Mouse (Mus musculus) midbrain, embryonic 10.5 days (tissue): Measurements from ENCODE around the gene Nelfe. TPM values are rescaled to one million over a fixed set of nuclear protein-coding genes. Genes with fewer than 3 reads are reported as not detected.
"Not testable (repeated sequence)": the region's sequence is repeated elsewhere in the genome, so short reads cannot be mapped to it uniquely, and the experiment has no call there.

Experiments used
- DNase-seq: peaks from one replicate; pipeline ENCODE4 v3.0.0-alpha.2; 2017; ENCODE audit warnings: low spot score
- H3K27ac ChIP-seq: fragments of 300-500 bp; sonication (generic); replicated peaks from 2 replicates; pipeline ENCODE4 v1.5.1; 2016; ENCODE audit warnings: mild to moderate bottlenecking
- H3K27me3 ChIP-seq: fragments of 300-500 bp; sonication (generic); 2 replicates; pipeline ENCODE4 v1.6.1; 2016; ENCODE audit warnings: low read depth, mild to moderate bottlenecking; ENCODE audit not compliant: poor library complexity, severe bottlenecking
- H3K36me3 ChIP-seq: fragments of 300-500 bp; sonication (generic); 2 replicates; pipeline ENCODE4 v1.6.1; 2016; ENCODE audit warnings: mild to moderate bottlenecking, moderate library complexity
- H3K4me1 ChIP-seq: fragments of 300-500 bp; sonication (generic); 2 replicates; pipeline ENCODE4 v1.6.1; 2016
- H3K4me3 ChIP-seq: fragments of 300-500 bp; sonication (generic); 2 replicates; pipeline ENCODE4 v1.5.1; 2016; ENCODE audit warnings: mild to moderate bottlenecking, moderate library complexity
- H3K9me3 ChIP-seq: fragments of 300-500 bp; sonication (generic); replicated peaks from 2 replicates; pipeline ENCODE4 v1.6.1; 2016; ENCODE audit warnings: mild to moderate bottlenecking
- WGBS: fragments of 180-500 bp; shearing (Covaris S2); methylation state at CpG from one replicate; pipeline ENCODE4 v1.1.7; 2016; 5-methylcytosine and 5-hydroxymethylcytosine counted together
- polyA plus RNA-seq: library from polyadenylated mRNA; unstranded; fragments of >200 nt; fragmentation: Nextera tagmentation; extraction: Ambion mirVana; gene quantifications from 2 replicates; pipeline ENCODE4 v1.2.1, GENCODE M21; 2016

Nelfe gene
- polyA plus RNA-seq, 1 experiment from 2014 or later: 137 TPM

GRCm38 (mm10) chr17:34814818-34815370 is 35.3 kb upstream of the Nelfe start:
- Histone ChIP-seq H3K27me3 (no peaks in the 10 kb centered on the region), H3K36me3 (no peaks in the 10 kb centered on the region), H3K4me1 (no peaks in the 10 kb centered on the region), H3K4me3 (no peak overlapping the region), H3K9me3 (no peaks in the 10 kb centered on the region), H3K27ac (no peak overlapping the region)
- no peak for DNase-seq
- 72% methylated on average over 7 of the region's 7 CpGs for WGBS

GRCm38 (mm10) chr17:34830776-34831175 is 19.4 kb upstream of the Nelfe start:
- not testable (repeated sequence) for H3K27me3 ChIP-seq, H3K4me1 ChIP-seq, H3K4me3 ChIP-seq, H3K27ac ChIP-seq, DNase-seq
- H3K36me3 ChIP-seq: peaks cover 88% of the 10 kb centered on the region
- peaks cover 12% of the 10 kb centered on the region for H3K9me3 ChIP-seq
- WGBS: 90% methylated on average over 1 of the region's 1 CpGs

- no peak for DNase-seq
- 4% methylated on average over 48 of the region's 48 CpGs for WGBS
- Histone ChIP-seq H3K4me1 (peaks cover 34% of the 10 kb centered on the region), H3K27ac (peak overlapping the region; percentile 84), H3K36me3 (peaks cover 69% of the 10 kb centered on the region), H3K4me3 (peak overlapping the region; percentile 84), H3K9me3 (no peaks in the 10 kb centered on the region), H3K27me3 (no peaks in the 10 kb centered on the region)
These were observed 13.9 kb upstream of the Nelfe start for GRCm38 (mm10) chr17:34836155-34836855.

GRCm38 (mm10) chr17:34836856-34837221 is 13.4 kb upstream of the Nelfe start, which contains the start of the genes Stk19 and Dxo:
Gene Stk19, minus strand, starts transcription at chr17:34836945.
Gene Dxo, plus strand, starts transcription at chr17:34837019.
- Histone ChIP-seq H3K4me1 (peaks cover 34% of the 10 kb centered on the region), H3K27ac (peak within 1 kb of the TSS; percentile 84), H3K27me3 (no peaks in the 10 kb centered on the region), H3K9me3 (no peaks in the 10 kb centered on the region), H3K4me3 (peak within 1 kb of the TSS; percentile 84), H3K36me3 (peaks cover 70% of the 10 kb centered on the region)
- peak; percentile 98 for DNase-seq
- WGBS: under 1% methylated on average over 40 of the region's 40 CpGs

DNA sequence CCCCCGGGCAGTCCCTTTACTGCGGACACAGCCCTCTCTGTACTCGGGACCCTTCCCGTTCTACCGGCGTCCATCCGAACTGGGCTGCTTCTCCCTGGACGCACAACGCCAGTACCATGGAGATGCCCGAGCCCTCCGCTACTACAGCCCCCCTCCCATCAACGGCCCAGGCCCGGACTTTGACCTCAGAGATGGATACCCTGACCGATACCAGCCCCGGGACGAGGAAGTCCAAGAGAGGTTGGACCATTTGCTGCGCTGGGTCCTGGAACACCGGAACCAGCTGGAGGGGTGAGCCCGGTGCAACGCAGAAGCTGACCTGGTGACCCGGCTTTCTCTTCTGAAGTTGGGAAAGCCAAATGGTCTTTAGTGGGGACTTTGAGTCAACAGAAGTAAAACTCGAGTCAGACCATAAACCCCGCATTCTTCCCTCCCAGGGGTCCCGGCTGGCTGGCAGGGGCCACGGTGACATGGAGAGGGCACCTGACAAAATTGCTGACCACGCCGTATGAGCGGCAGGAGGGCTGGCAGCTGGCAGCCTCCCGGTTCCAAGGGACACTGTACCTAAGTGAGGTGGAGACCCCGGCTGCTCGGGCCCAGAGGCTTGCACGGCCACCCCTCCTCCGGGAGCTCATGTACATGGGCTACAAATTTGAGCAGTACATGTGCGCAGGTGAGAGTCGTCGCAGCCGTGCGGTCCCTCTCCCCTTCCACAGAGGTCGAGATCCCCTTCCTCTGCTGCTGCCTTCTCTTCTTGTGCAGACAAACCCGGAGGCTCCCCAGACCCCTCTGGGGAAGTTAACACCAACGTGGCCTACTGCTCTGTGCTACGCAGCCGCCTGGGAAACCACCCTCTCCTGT is 12.5 kb upstream of the Nelfe start:
- Histone ChIP-seq H3K27ac (peak overlapping the region; percentile 84), H3K4me1 (peaks cover 34% of the 10 kb centered on the region), H3K9me3 (no peaks in the 10 kb centered on the region), H3K36me3 (peaks cover 70% of the 10 kb centered on the region), H3K4me3 (peak overlapping the region; percentile 84), H3K27me3 (no peaks in the 10 kb centered on the region)
- DNase-seq: peak; percentile 20
- WGBS: 42% methylated on average over 43 of the region's 43 CpGs

GRCm38 (mm10) chr17:34838785-34839184 is 11.4 kb upstream of the Nelfe start:
- Histone ChIP-seq H3K4me1 (peaks cover 34% of the 10 kb centered on the region), H3K36me3 (peaks cover 70% of the 10 kb centered on the region), H3K27me3 (no peaks in the 10 kb centered on the region), H3K27ac (no peak overlapping the region), H3K4me3 (peak overlapping the region; percentile 84), H3K9me3 (no peaks in the 10 kb centered on the region)
- 90% methylated on average over 7 of the region's 7 CpGs for WGBS
- no peak for DNase-seq

DNA sequence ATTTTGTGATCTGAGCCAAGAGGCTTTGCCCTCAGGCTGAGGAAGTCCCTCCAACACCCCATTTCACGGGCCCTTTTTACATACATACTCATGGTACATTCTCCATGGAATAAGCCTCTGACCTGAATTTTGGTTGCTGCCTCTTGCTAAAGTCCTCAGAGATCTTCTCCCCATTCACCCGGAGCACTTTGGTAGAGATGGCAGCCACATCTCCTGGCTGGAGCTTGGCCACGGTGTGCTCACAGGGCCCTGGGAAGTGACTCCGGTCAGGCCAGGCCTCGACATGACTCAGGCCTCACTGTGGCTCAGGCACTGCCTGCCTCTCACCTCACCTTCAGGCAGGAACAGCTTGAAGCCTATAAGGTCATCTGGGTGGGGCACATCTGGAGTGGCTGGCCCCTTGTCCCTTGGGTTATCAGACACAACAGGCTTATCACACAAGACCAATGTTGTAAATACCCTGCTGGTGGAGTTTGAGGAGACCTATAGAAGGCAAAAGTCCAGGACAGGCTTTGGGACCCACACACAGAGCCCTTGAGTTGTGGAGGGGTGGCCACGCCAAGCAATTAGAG is 9.4 kb upstream of the Nelfe start:
- WGBS: 82% methylated on average over 6 of the region's 6 CpGs
- H3K27me3 ChIP-seq: no peaks in the 10 kb centered on the region
- H3K36me3 ChIP-seq: peaks cover 82% of the 10 kb centered on the region
- H3K4me3 ChIP-seq: no peak overlapping the region
- no peak overlapping the region for H3K27ac ChIP-seq
- peaks cover 29% of the 10 kb centered on the region for H3K4me1 ChIP-seq
- no peak for DNase-seq
- no peaks in the 10 kb centered on the region for H3K9me3 ChIP-seq

DNA sequence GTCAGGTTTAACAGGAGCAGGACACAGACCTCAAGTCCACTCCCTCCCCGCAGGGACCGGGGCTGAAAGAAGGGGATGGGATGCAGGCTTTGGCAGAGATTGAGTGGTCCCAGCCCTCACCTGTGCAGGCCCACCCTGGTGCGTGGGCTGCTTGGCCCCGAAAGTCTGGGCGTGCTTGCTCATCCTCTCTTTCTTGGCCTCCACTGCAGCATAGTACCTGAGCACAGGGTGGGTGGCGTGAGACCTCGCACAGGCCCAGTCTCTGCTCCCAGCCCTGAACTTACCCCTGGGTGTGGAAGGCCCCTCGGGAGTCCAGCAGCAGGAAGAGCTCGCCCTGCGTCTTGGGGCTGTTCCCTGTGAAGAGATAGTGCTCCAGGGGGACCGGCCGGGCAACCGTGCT is 5.3 kb upstream of the Nelfe start:
- H3K9me3 ChIP-seq: no peaks in the 10 kb centered on the region
- no peak overlapping the region for H3K27ac ChIP-seq
- no peaks in the 10 kb centered on the region for H3K27me3 ChIP-seq
- 94% methylated on average over 13 of the region's 13 CpGs for WGBS
- H3K36me3 ChIP-seq: peaks cover 84% of the 10 kb centered on the region
- no peak for DNase-seq
- H3K4me1 ChIP-seq: peaks cover 8% of the 10 kb centered on the region
- H3K4me3 ChIP-seq: no peak overlapping the region

DNA sequence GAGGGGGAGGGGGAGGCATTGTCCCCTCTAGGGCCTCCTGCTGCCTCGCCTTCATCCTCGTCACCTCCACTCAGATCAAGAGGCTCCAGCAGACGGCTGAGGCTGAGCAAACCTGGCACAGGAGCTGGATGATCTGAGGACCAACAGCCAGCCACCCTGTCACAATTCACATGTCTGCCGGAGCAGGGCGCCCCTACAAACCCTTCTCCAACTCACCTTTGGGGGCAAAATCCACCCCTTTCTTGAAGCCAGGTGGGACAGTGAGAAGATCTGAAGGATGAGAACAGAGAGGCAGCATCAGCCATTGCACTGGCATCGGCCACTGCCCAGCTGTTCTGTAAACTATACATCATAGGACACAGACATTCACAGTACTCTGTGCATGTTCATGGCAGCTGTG is 3.0 kb upstream of the Nelfe start:
- WGBS: 88% methylated on average over 6 of the region's 6 CpGs
- Histone ChIP-seq H3K36me3 (peaks cover 64% of the 10 kb centered on the region), H3K4me1 (peaks cover 28% of the 10 kb centered on the region), H3K27me3 (no peaks in the 10 kb centered on the region), H3K9me3 (no peaks in the 10 kb centered on the region), H3K4me3 (no peak overlapping the region), H3K27ac (no peak overlapping the region)
- DNase-seq: no peak

GRCm38 (mm10) chr17:34847615-34848014 is 2.6 kb upstream of the Nelfe start:
- Histone ChIP-seq H3K27me3 (no peaks in the 10 kb centered on the region), H3K9me3 (no peaks in the 10 kb centered on the region), H3K36me3 (peaks cover 64% of the 10 kb centered on the region), H3K4me1 (peaks cover 30% of the 10 kb centered on the region), H3K27ac (no peak overlapping the region), H3K4me3 (no peak overlapping the region)
- 93% methylated on average over 7 of the region's 7 CpGs for WGBS
- no peak for DNase-seq

DNA sequence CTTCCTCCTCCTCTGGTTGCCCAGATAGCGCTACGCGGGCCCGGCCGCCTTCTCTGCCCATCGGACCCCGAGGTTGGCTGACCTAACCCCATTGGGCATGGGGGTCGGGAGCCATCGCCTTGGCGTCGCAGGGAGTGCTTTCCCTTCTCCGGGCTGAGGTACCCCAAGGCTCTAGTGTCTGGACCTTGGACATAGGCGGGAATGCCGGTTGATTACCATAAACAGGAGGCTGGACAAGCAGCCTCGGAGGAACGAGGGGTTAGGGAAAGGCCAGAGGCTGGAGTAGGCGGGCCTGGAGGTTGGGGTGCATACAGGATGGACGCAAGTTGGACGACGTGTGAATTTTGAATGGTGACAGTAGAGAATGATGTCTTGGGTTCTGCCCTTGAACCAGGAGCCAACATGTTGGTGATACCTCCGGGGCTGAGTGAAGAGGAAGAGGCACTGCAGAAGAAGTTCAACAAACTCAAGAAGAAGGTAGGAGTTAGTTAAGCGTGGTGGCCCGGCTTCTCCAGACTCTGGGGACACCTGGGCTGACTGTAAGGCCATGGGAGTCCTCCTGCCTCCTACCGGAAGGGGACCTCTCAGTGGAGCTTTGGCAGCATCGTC is 430 bp downstream of the Nelfe start:
- H3K4me1 ChIP-seq: peaks cover 30% of the 10 kb centered on the region
- peak overlapping the region; percentile 96 for H3K4me3 ChIP-seq
- DNase-seq: no peak
- H3K27me3 ChIP-seq: no peaks in the 10 kb centered on the region
- peaks cover 64% of the 10 kb centered on the region for H3K36me3 ChIP-seq
- no peaks in the 10 kb centered on the region for H3K9me3 ChIP-seq
- WGBS: 2% methylated on average over 25 of the region's 25 CpGs
- H3K27ac ChIP-seq: peak overlapping the region; percentile 88

- DNase-seq: no peak
- Histone ChIP-seq H3K4me1 (peaks cover 30% of the 10 kb centered on the region), H3K4me3 (no peak overlapping the region), H3K27ac (no peak overlapping the region), H3K36me3 (peaks cover 63% of the 10 kb centered on the region), H3K9me3 (no peaks in the 10 kb centered on the region), H3K27me3 (no peaks in the 10 kb centered on the region)
- 83% methylated on average over 8 of the region's 8 CpGs for WGBS
These were observed 3.3 kb downstream of the Nelfe start for GRCm38 (mm10) chr17:34853511-34853910.
